Mouse (Mus musculus) liver, adult 2 months (tissue): ENCODE measurements around the gene Cript. TPM values are rescaled to one million over a fixed set of nuclear protein-coding genes. Genes with fewer than 3 reads are reported as not detected.
"Not testable (repeated sequence)": the region's sequence is repeated elsewhere in the genome, so short reads cannot be mapped to it uniquely, and the experiment has no call there.

Experiments used
- DNase-seq: peaks from one replicate; pipeline ENCODE4 v3.0.0-alpha.2; 2011; ENCODE audit warnings: low read depth, low spot score; ENCODE audit errors: extremely low read depth
- H3K27ac ChIP-seq: fragments of 200-500 bp; replicated peaks from 2 replicates; pipeline ENCODE4 v1.5.1; 2012; ENCODE audit warnings: low read depth, mild to moderate bottlenecking, control low read depth, inconsistent platforms, low read length; ENCODE audit not compliant: insufficient read depth
- H3K27me3 ChIP-seq: fragments of 200-500 bp; 2 replicates; pipeline ENCODE4 v1.6.1; 2012; ENCODE audit warnings: mild to moderate bottlenecking, moderate library complexity, low read length, inconsistent platforms; ENCODE audit not compliant: control insufficient read depth, insufficient read depth
- H3K36me3 ChIP-seq: fragments of 200-500 bp; 2 replicates; pipeline ENCODE4 v1.6.1; 2012; ENCODE audit warnings: low read length, inconsistent platforms; ENCODE audit not compliant: control insufficient read depth, insufficient read depth
- H3K4me1 ChIP-seq: fragments of 200-500 bp; 2 replicates; pipeline ENCODE4 v1.6.1; 2011; ENCODE audit warnings: low read length; ENCODE audit not compliant: control insufficient read depth, insufficient read depth
- H3K4me3 ChIP-seq: fragments of 200-500 bp; 2 replicates; pipeline ENCODE4 v1.5.1; 2011; ENCODE audit warnings: low read depth, mild to moderate bottlenecking, control low read depth, low read length, moderate library complexity; ENCODE audit not compliant: insufficient read depth
- H3K79me2 ChIP-seq: fragments of 200-500 bp; 2 replicates; pipeline ENCODE4 v1.6.1; 2012; ENCODE audit warnings: inconsistent platforms, mild to moderate bottlenecking, low read length, moderate library complexity; ENCODE audit not compliant: control insufficient read depth, insufficient read depth
- H3K9ac ChIP-seq: fragments of 200-500 bp; 2 replicates; pipeline ENCODE4 v1.6.1; 2012; ENCODE audit warnings: low read depth, mild to moderate bottlenecking, control low read depth, inconsistent platforms, low read length
- CTCF ChIP-seq: fragments of 200-500 bp; IDR thresholded peaks from 2 replicates; pipeline ENCODE4 v1.5.1; 2011; ENCODE audit warnings: low read depth, low read length, control low read depth
- POLR2A ChIP-seq: fragments of 200-500 bp; IDR thresholded peaks from 2 replicates; pipeline ENCODE4 v1.6.1; 2011; ENCODE audit warnings: low read length, control low read depth; ENCODE audit not compliant: insufficient read depth; ENCODE audit errors: extremely low read depth
- WGBS: fragments of 180-500 bp; shearing (Covaris S2); methylation state at CpG from one replicate; pipeline ENCODE4 v1.1.7; 2018; 5-methylcytosine and 5-hydroxymethylcytosine counted together
- polyA plus RNA-seq: library from polyadenylated mRNA; depleted of rRNA; stranded (reverse); fragments of >200 nt; gene quantifications from 2 replicates; pipeline ENCODE4 v1.2.3, GENCODE M21; 2012
- total RNA-seq: library from RNA; depleted of rRNA; stranded (reverse); fragments of >200 nt; gene quantifications from 2 replicates; pipeline ENCODE4 v1.2.3, GENCODE M21; 2014

Cript gene
- total and polyA plus RNA-seq, 2 experiments = 7.4 to 26.9 TPM

DNA sequence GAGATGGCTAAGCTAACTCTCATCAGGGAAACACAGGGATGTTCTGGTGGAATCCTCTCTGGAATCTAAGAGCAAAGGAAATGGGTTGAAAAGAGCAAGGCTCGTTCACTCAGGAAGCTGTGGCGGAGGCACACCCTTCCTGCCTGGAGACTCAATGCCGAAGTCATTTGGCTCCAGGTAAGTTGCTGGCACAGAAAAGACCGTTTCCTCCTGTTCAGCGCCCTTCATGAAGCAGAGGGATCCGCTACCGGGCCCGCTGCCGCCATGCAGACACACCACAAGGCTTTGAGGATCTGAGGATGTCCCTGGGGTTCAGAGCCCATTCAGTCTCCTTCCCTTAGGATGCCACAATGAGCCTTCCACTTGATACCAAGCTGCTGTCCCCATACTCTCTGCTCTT, 37.3 kb downstream of the Cript start:
- TF ChIP-seq CTCF (no peak), POLR2A (no peak)
- DNase-seq = no peak
- Histone ChIP-seq H3K9ac (no peak overlapping the region), H3K36me3 (no peaks in the 10 kb centered on the region), H3K4me3 (no peak overlapping the region), H3K27ac (no peak overlapping the region), H3K4me1 (no peaks in the 10 kb centered on the region), H3K27me3 (no peaks in the 10 kb centered on the region), H3K79me2 (no peaks in the 10 kb centered on the region)
- 87% methylated on average over 9 of the region's 9 CpGs for WGBS

DNA sequence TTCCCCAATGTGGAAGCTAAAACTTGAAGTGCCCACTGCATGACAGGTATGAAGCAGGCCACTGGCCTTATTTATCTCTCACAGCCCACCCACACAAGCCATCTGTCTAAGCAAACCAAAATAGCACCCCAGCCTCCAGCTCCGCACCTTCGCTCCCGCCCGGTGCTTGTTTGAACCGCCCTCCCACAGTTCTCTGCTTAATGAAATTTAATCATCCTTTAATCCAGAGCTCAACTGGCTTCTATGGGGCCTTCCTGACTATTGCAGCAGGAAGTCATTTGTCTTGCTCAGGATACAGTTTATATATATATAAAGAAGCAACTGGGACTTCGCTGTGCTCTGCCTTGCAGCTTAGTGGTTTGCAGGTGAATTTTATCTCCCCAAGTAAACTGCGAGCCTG, 38.1 kb downstream of the Cript start:
- Histone ChIP-seq H3K27me3 (no peaks in the 10 kb centered on the region), H3K79me2 (no peaks in the 10 kb centered on the region), H3K4me1 (no peaks in the 10 kb centered on the region), H3K9ac (no peak overlapping the region), H3K36me3 (no peaks in the 10 kb centered on the region), H3K27ac (no peak overlapping the region), H3K4me3 (no peak overlapping the region)
- DNase-seq = no peak
- no peak for TF ChIP-seq POLR2A
- TF ChIP-seq CTCF = no peak
- 78% methylated on average over 7 of the region's 7 CpGs for WGBS

DNA sequence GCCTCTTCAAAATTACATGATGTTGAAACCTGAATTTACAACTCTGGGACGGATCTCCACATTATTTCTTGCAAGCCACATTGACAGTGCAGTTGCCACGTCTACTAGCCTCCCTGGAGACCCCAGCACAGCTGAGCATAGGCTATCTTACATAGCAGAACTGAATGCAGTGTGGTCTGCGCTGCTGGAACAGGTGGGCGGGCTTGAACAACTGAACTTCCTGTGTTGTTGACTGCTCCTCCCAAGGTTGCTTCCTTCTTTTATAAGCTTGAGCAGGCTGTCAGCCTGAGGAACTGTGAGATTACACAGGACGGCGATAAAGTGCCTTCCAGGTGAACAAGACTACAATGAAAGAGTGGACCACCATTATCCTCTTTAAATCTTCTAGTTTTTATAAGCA, 38.6 kb downstream of the Cript start:
- no peak for TF ChIP-seq POLR2A
- no peak for TF ChIP-seq CTCF
- Histone ChIP-seq H3K27me3 (no peaks in the 10 kb centered on the region), H3K79me2 (no peaks in the 10 kb centered on the region), H3K9ac (no peak overlapping the region), H3K4me1 (no peaks in the 10 kb centered on the region), H3K36me3 (no peaks in the 10 kb centered on the region), H3K4me3 (no peak overlapping the region), H3K27ac (no peak overlapping the region)
- WGBS = 73% methylated on average over 6 of the region's 6 CpGs
- DNase-seq = no peak

GRCm38 (mm10) chr17:87068997-87069396, 43.6 kb downstream of the Cript start:
- TF ChIP-seq POLR2A = no peak
- no peak for TF ChIP-seq CTCF
- whole genome bisulfite sequencing = 91% methylated on average over 4 of the region's 4 CpGs
- DNase-seq = no peak

GRCm38 (mm10) chr17:87072183-87072582, 46.8 kb downstream of the Cript start:
- H3K27me3 ChIP-seq, H3K9ac ChIP-seq, H3K36me3 ChIP-seq, H3K27ac ChIP-seq, DNase-seq, H3K4me1 ChIP-seq, H3K79me2 ChIP-seq, H3K4me3 ChIP-seq: not testable (repeated sequence)
- WGBS = 100% methylated on average over 1 of the region's 1 CpGs

More at GRCm38 (mm10) chr17:87068997-87069396, 43.6 kb downstream of the Cript start:
- Histone ChIP-seq H3K27ac (no peak overlapping the region), H3K36me3 (no peaks in the 10 kb centered on the region), H3K4me3 (no peak overlapping the region), H3K9ac (no peak overlapping the region), H3K79me2 (no peaks in the 10 kb centered on the region), H3K27me3 (no peaks in the 10 kb centered on the region), H3K4me1 (no peaks in the 10 kb centered on the region)

- WGBS = 71% methylated on average over 5 of the region's 5 CpGs
- Histone ChIP-seq H3K27ac (no peak overlapping the region), H3K9ac (no peak overlapping the region), H3K4me3 (no peak overlapping the region), H3K36me3 (no peaks in the 10 kb centered on the region), H3K4me1 (no peaks in the 10 kb centered on the region), H3K79me2 (no peaks in the 10 kb centered on the region), H3K27me3 (no peaks in the 10 kb centered on the region)
- TF ChIP-seq CTCF (no peak), POLR2A (no peak)
- DNase-seq = no peak
Measured at GRCm38 (mm10) chr17:87072766-87073440, 47.6 kb downstream of the Cript start.
